Mouse (Mus musculus): ENCODE measurements around the gene Rhbdd3.

DNA sequence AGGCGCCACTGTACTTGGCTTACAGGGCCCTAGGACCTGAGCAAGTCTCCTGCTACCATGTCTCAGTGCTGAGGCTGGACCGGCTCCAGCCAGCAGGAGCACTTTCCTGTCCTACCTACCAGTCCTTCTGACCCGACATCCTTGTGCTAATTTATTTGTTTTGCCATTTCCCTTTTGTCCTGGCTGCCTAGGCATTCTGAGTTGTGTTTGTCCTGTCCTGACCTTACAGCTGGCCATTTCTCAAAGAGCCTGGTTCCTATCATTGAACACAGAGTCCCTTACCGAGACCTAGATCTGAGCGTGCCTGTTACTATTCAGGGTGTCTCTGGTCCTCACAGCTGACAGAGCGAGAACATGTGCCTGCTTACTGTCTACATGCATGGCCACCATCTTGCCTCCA is 43.9 kb upstream of the Rhbdd3 start:
- TF ChIP-seq CTCF (IDR thresholded peaks at IDR 0.05; ENCODE audit: borderline replicate concordance, extremely low read depth, insufficient read depth, insufficient read length) (no peak), POLR2A (IDR thresholded peaks at IDR 0.05; ENCODE audit: borderline replicate concordance, extremely low read depth, insufficient read depth, insufficient read length, poor library complexity, severe bottlenecking) (no peak)

Measured in brain, embryonic 14.5 days (tissue).